Mouse (Mus musculus) CD4-positive, CD25-positive, alpha-beta regulatory T cell, adult 4 months (primary cell): ENCODE measurements at regions not wholly inside any gene's neighbourhood (a gene's known extent, or its start where the extent isn't known, plus 50 kb on each side); places are given as distances from the start of the nearest gene placed in this dataset.
A peak's percentile ranks its signal among the peaks of the same experiment; 100 is the strongest.

Experiments used
- ATAC-seq: one replicate; pipeline ENCODE4 v1.8.0; 2017

DNA sequence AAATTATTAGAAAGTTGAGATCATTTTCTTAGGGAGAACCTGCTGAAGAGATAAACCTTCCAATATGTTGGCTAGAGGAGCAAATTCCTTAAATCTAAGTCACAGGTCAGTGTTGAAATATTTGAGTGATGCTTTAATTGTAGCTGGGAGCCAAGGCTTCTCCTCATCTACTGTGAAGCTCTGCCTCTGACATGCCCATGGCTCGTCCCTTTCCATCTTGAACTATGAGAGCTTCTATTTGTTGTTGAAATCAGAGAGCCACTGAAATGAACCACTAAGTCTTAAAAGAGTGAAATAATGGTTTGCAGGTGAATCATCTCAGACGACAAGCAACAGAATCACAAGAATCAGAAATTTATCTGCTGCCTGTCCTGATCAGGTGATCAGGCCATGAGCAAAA is 579.0 kb upstream of the Intu start:
- ATAC-seq = no peak

DNA sequence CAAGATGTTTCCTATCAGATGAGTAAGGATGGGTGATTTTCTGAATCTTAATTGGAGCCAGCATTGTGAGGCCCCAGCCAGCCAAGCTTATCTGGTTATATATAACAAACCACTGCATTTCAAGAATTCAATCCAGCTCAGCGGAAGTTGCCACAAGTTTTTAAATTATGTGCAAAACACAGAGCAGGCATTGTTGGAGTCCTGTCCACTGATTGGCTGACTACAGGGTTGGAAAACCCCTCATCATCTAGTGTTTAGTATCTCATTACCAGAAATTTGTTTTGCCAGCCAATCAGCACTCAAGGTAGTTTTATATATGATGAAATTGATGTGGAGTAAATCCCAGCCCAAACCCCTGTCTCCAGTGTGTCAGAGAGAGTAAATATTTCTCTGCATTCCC is 578.5 kb upstream of the Intu start:
- ATAC-seq = no peak

DNA sequence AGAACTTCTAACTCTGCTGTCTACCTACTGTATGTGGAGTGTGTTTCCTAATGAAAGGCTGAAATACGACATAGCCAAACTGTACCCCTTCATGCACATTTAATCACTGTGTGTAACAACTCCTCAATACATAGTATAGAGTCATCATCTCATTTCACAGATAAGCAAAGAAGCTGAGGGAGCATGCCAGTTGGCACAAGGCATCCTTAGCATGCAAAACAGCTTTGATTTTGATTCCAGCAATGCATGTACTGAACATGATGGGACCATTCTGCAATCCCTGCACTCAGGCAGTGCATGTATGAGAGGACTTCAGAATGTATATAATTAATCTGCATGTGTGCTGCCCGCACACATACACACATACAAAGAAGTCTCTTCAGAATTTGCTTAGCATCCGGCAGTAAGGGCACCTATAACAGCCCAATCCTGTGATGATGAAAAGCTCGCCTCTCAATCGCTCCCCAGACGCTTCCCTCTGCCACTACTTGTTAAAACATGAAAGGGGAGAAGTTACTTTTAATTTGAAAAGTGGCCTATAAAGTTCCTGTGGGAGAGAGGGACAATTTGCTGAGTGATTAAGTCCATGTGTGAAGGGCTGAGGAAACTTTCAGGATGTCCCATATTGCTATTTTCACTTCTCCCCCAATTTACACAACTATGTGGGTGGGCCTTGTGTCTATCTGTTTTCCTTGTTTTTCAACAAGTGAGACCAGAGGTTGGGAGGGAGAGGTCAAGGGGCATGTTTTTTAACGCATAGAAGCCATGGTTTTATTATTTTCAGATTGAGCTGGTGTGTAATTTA is 569.0 kb upstream of the Intu start:
- no peak for ATAC-seq

DNA sequence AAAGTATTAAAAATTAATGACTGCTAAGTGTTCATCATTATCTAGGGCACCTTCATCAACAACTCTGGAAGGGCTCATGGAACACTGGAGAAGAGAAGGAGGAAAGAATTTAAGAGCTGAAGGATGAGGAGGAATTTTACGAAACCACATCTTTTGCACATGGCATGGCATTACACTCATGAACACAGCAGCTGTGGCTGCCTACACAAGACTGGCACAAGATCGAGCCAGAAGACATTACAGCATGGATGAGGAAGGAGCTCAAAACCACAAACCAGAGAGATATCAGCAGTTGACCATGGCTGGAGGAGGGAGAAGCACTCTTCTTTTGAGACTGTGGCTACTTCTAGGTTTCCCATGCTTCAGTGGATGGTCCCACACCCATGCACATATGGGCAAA is 565.7 kb upstream of the Intu start:
- ATAC-seq = no peak

DNA sequence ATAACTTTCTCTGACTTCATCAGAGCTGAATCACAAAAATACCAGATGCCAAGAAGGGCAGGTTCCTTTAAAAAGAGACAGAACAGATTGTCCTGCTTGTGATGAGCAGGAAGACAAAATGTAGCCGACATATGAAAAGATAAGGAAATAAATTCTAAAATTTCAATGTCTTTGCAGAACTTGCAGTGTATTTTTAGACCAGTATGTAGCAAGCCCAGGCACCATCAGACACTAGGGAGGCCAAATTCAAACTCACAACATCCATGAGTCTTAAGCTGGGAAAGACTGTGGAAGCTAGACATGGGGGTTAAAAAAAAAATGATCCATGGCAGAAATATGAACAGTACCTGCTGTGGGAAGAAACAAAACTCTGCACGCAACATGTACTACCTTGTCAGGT is 564.7 kb upstream of the Intu start:
- ATAC-seq = no peak

DNA sequence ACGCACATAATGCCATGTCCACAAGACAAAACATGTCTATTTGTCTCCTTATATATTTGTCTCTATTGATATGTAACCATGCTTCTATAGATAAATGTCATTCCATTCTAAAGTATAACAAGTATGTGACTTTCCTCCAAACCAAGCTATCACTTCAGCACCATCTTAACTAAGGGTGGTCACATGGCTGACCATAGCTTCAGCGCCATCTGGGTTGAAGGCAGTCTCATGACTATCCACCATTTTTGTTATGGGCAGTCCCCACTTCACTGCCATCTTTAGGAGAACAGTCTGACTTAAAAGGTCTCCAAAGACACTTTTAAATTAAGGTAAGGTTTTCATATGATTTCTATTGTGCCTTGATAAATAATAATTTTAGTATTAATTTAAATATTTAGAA is 554.1 kb upstream of the Intu start:
- ATAC-seq = no peak

DNA sequence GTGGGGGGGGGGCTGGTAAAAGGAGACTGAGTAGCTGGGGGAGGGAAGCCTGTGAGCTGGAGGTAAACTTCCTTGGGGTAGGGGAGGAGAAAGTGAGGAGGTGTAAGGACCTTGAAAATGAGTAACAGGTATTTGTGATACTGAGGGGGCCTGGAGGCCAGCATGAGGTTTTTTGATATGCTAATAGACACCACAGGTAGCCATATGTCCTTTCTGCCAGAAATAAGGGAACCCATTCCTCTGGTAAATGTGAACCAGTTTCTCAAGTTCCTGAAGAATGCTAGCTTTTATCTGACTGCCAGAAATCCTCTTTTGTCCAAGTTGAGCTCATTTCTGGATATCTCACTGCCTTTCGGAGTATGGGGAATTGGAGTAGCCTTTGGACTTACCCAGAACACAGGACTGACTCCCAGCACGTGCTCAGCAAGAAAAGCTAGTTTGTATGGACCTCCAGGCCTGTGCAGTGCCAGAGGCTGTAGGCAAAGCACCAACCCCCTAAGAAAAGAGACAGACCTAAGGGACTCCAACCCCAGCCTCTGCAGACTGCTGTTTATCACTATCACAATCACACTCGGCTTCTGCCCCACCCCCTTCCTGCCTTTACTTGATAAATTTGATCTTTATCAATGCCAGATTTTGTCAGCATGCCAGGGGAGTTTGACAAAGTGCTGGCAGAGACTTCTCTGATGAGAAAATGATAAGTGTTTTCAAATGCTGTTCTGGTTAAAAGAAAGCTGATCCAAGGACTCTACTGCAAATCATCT is 552.0 kb upstream of the Intu start:
- peak; percentile 71 for ATAC-seq

DNA sequence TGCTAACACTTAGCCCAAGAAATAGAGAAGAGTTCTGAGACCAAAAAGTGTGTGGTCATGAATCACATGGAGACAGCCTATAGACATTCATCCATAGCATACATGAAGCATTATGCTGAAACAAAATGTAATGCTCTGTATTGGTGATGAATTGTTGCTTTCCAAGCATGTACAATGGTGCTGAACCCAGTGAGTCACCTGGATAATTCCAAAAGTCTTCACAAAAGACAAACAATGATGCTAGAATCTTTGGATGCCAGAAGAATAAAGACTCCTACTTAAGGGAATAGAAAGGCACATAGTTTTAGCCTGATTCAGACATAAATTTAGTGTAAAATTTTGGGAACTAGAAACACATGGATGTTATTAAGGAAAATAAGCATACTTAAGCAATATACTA is 548.4 kb upstream of the Intu start:
- ATAC-seq = no peak

DNA sequence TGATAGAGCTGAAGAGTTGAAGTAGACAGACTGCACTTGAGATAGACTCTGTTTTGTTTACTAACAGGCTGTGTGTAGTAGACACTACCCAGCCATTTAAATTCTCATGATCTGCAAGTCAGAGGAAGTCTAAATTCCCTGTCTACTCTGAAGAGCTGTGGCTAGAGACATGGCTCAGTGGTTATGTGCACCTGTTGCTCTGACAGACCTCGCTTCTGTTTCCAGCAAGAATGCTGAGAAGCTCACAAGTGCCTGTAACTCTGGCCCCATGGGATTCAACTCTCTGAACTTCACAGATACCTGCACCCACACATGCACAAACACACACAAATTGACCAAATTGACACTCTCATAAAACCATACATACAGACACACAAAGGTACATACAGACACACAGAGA is 543.4 kb upstream of the Intu start:
- no peak for ATAC-seq

DNA sequence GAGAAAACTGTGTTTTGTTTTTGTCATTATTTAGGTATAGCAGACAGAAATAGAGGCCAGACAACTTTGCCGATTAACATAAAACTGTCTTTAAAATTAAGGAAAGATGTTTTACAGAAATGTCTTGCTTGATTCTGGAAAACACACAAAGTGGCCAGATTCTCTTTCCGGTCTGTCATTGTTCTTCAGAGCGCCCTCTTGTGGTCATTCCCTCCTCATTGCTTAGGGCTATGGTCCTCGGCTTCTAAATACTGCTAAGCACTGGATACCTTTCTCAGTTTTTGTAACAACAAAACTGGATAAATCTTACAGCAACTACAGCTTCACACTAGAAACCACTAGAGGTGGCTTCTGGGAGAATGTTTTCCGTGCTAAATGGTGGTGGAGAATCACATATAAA is 532.5 kb upstream of the Intu start:
- ATAC-seq = no peak

DNA sequence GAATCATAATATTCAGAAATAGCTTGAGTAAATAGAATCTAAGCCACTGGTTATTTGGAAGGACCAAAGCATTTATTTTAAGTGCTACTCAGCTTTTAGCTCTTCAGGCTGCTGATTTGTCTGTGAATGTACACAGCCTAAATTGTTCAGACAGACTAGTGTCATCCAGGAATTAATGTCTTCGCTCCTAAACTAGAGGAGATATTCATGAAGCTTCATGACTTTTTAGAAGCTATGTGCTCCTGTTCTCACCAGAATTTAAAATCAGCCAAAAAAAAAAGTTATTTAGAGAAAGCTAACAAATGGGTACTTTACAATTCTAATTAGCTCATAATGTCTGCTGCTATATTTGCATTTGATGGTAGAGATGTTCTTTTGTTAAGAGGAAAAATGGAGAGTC is 531.2 kb upstream of the Intu start:
- ATAC-seq = no peak

DNA sequence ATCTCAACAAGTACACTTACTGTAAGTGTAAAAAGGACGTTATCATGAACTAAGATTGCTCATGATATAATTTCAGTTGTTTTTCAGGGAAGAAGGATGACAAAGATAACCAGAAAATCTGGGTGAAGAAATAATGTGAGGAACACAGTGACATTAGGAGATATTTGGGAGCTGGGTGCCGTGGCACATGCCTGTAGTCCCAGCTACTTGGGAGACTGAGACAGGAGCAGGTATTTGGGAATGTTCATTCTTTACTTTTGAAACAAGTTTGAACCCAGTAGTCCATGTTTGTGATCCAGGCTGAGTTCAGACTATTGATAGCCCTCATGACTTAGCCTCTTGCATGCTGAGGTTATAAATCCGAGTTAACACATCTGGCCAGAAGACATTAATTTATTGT is 528.2 kb upstream of the Intu start:
- ATAC-seq = no peak

DNA sequence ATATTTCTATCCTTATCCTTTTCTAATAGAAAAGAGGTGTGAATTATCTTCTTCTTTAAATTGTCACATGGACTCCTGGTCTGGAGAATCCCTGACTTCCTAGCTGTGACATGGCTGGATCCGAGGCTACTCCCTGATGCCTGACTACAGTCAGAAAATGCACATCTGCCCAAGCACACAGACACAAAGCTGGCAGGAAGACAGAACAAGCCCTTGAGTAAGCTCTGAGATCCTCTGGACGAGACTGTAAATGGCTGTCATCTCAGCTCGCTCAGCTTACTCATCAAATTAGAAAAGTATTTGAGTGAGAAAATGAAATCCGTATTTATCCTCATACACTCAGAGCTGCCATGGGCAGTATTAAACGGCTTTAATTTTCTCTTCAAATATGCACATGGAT is 521.0 kb upstream of the Intu start:
- ATAC-seq = no peak

DNA sequence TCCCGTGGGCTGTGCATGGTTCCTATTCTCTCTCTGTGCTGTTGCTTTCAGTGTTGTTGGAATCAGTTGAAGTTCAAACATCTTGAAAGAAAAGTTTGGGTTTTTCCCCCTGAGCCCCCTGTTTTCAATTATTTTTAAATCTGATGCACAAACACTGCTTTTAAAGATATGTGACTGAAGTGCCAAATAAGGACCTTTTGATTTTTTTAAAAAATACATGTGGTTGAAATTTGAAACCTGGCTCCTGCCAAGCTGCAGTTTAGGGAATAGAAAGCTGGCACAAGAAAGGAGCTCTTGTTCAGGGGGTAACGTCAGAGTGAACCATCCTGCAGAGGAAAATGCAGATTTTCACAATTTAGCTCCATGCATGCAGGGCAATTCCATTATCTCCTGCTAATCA is 509.4 kb upstream of the Intu start:
- ATAC-seq = no peak

DNA sequence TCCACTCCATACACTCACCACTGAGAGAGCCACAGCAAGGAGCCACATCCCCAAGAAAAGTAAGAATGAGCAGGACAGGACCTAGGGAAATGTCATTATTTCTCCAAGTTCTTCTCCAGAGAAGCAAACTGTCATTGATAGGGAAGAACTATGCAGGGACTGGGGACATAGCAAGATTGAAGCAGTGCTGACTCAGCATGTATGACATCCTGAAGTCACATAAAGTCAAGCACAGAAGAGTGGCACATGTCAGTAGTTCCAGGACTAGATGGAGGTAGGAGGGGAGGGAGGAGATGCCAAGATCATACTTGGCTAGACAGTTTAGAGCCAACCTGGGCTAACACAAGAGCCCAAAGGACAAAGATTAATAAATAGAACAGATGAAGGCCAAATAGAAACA is 503.4 kb upstream of the Intu start:
- no peak for ATAC-seq

DNA sequence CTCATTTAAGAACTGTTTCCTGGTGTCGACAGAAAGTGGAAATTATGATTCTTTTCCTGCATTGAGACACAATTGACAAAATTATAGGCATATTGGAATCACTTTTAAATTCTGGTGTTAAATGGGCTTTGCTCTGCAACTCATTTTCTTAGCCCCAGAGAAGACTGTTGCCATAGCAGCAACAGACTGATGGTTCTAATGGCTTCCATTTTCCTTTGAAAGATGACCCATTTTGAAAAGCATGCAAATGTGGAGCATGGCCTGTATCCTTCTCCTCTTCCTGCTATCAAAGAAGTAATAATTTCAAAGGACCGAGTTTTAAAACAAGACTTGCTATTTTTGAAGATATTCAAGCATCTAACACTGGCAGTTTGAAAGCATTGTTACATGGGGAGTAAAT is 494.9 kb upstream of the Intu start:
- ATAC-seq = no peak

DNA sequence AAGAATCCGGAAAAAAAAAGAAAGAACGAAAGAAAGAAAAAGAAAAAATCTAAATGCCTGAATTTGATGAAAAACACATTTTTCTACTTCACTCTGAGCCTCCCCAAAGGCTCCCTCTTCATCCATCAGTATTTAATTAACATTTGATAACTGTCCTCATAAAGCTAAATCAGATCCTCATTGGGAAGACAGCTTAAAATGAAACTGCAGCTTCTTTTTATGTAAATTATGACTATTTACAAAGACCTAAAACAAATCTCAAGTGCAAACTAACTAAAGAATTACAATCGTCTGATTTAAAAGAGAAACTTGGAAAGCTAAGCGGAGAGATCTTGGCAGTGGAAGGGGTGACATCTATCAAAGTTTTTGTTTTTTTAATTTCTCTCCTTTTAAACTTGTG is 481.4 kb upstream of the Intu start:
- no peak for ATAC-seq

DNA sequence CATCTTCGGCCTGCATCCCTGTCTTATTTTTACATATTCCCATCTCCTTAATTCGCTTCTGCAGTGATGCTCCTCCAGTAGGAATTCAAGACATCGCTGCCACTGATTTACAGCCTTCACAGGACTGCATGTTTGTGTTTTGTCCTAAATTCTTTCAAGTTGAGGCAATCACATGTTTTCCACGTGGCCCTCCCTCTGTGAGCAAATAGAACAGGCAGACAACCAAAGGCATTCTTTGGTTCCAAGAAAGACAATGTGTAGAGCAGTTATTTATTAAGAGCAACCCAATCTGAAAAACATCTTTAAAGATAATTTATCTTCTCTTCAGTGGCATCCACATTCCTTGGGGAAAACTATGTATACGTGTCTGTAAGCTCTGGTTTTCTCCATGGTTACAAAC is 472.8 kb upstream of the Intu start:
- ATAC-seq = no peak

DNA sequence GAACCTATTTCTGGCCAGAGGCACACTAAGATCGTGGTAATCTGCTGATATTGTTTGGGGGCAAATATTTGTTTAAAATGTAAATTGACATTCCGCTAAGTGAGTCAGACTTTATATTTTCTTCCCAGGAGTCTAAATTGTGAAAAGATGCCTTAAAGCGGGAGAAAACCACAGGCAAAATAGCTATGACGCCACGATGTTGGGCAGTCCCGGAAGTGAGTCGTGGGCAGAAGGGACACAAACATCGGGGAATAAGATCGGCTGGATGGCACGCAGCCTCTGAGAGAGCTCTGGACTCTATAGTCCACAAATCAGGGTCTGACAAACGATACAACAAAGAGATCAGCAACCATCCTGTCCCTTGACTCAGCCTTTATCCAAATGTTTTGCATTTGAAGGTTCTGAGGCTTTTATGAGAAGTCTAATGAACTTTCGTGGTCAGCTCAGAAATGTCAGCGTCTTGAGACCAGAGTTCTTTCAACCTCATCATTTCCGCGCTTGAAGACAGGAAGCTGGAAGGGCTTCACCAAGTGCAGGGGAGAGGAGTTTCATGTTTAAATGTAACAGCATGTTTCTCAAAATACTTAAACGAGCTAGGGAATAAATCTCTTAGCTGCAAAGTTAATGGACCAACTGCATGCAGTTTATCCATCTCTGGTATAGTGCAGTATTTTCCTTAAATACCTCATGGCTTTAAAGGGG is 472.2 kb upstream of the Intu start:
- no peak for ATAC-seq

DNA sequence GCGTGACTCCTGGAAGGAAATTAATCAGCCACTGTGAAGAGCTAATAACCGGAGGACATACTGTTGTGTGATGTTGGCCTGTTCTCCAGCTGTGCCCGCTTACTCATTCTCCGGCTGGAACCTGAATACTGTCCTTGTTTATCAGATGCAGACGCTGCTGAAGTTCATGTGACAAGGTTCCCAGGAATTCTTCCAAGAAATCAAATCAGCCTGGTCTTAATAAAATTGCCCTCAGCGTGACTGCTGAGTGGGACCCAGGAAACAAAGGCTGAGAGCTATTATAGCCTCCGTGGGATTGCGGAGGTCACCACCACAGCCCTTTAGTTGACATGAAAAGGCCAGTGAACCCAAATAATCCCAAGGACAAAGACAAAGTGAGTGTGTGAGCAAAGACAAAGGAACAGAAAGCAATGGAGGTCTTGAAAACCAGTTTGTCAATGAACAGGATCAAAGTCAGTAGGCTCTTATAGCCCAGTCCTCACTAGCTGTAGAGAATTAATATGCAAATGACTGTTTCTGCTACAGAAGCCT is 460.9 kb upstream of the Intu start:
- ATAC-seq = no peak

DNA sequence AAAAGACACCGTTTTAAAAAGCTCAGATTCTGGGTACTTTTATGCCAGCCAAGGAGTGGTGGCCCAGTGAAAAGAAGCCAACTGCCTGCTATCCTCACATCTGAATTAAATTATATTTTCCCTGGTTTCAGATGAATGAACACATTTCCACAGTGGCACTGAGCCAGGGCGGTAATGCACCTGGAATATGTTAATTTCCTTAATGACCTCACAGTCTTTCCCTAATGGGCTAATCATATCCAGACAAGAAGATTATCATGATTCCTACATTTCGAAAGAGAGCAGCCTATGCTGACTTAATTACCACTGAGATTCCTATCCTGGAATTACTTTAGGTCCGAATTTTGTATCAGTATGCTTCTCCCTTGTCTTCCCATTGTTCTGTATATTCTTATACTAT is 454.3 kb upstream of the Intu start:
- no peak for ATAC-seq

DNA sequence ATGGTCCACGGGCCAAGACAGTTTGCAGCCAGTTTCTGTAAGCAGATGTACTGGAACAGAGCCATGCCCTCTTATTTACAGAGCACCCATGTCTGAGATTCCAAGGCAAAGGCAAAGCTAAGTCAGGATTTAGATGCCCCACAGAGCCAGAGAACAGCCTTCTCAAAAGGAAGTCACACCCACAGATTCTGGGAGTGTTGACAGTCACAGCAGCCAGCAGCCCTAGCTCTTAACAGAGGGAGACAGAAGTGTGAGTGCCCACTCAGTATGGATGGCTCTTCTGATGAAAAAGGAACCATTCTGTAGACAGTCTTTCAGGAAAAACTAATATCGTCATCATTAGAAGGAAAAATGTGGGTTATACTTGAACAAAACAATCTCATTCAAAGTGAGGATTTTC is 446.0 kb upstream of the Intu start:
- no peak for ATAC-seq

DNA sequence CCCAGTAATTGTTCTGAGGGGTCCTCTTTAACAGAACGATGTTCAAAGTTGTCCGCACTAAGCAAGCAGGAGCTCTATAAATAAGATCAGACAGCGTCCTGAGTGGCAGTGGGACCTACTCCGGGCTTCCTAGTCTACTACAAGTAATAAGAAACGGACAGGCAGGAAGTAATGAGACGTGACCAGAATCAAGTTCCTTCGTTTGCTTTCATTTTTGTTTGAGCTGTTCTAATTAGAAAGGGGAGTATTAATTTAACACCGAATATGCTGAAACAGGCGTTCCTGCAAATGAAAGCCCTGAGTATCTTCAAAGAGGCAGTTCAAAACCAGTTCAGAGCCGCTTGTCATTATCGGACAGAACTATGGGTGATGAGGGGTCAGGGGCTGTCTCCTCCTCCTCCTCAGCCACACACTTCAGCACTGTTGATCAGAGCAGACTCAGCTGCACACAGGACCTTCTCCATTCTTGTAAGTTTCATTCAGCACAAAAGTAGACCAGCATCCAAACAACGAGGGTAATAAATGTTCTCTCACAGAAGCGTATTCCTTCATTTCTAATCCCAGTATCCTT is 439.2 kb upstream of the Intu start:
- no peak for ATAC-seq
